Mouse (Mus musculus) intestine, embryonic 15.5 days (tissue): ENCODE results near the gene Nfs1. TPM values are rescaled to one million over a fixed set of nuclear protein-coding genes. Genes with fewer than 3 reads are reported as not detected.
"Not testable (repeated sequence)": the region's sequence is repeated elsewhere in the genome, so short reads cannot be mapped to it uniquely, and the experiment has no call there.

Experiments used
- ATAC-seq: fragments of 200-750 bp; cut with Nextera tagmentation; 2 replicates; pipeline ENCODE4 v1.8.0; 2017; ENCODE audit warnings: moderate TSS enrichment, moderate library complexity
- H3K27ac ChIP-seq: fragments of 300-500 bp; sonication (generic); 2 replicates; pipeline ENCODE4 v1.5.1; 2015; ENCODE audit warnings: mild to moderate bottlenecking, inconsistent platforms
- H3K27me3 ChIP-seq: fragments of 300-500 bp; sonication (generic); replicated peaks from 2 replicates; pipeline ENCODE4 v1.6.1; 2015; ENCODE audit warnings: inconsistent platforms
- H3K36me3 ChIP-seq: fragments of 300-500 bp; sonication (generic); 2 replicates; pipeline ENCODE4 v1.6.1; 2015; ENCODE audit warnings: inconsistent platforms
- H3K4me1 ChIP-seq: fragments of 300-500 bp; sonication (generic); replicated peaks from 2 replicates; pipeline ENCODE4 v1.6.1; 2015; ENCODE audit warnings: inconsistent platforms
- H3K4me2 ChIP-seq: fragments of 300-500 bp; sonication (generic); replicated peaks from 2 replicates; pipeline ENCODE4 v1.6.1; 2015; ENCODE audit warnings: mild to moderate bottlenecking, inconsistent platforms
- H3K4me3 ChIP-seq: fragments of 300-500 bp; sonication (generic); replicated peaks from 2 replicates; pipeline ENCODE4 v1.5.1; 2015; ENCODE audit warnings: inconsistent platforms
- H3K9ac ChIP-seq: fragments of 300-500 bp; sonication (generic); 2 replicates; pipeline ENCODE4 v1.6.1; 2015; ENCODE audit warnings: inconsistent platforms
- H3K9me3 ChIP-seq: fragments of 300-500 bp; sonication (generic); 2 replicates; pipeline ENCODE4 v1.6.1; 2016; ENCODE audit warnings: inconsistent platforms
- WGBS: fragments of 180-500 bp; shearing (Covaris S2); methylation state at CpG from one replicate; pipeline ENCODE4 v1.1.7; 2015; 5-methylcytosine and 5-hydroxymethylcytosine counted together
- polyA plus RNA-seq: library from polyadenylated mRNA; unstranded; fragments of >200 nt; fragmentation: Nextera tagmentation; extraction: Ambion mirVana; gene quantifications from 2 replicates; pipeline ENCODE4 v1.2.1, GENCODE M21; 2015

Nfs1 gene
- polyA plus RNA-seq, 1 experiment from 2014 or later, result 62.3 TPM

DNA sequence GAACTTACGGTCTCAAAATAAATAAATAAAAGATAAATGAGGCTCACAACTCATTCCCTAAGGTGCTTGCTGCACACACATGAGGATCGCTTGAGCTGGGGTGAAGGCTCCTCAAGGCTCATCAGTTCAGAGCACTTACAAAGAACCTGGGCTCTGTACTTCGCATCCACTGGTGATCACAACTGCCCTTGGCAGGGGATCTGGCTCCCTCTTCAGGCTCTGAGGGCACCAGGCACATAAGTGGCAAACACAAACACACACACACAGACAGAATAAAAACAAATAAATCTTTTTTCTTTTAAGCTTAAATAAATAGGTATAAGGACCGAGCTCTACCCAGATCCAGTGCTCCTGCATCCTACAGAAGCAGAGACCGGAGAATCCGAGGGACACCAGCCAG lies 8.3 kb downstream of the Nfs1 start:
- no peak overlapping the region for H3K4me2 ChIP-seq
- no peak overlapping the region for H3K9ac ChIP-seq
- no peaks in the 10 kb centered on the region for H3K9me3 ChIP-seq
- H3K27me3 ChIP-seq, result no peaks in the 10 kb centered on the region
- H3K4me3 ChIP-seq, result no peak overlapping the region
- ATAC-seq, result no peak
- H3K36me3 ChIP-seq, result peaks cover 13% of the 10 kb centered on the region; the same call in 1 of the 2 replicates
- H3K27ac ChIP-seq, result no peak overlapping the region
- WGBS, result 87% methylated on average over 6 of the region's 6 CpGs
- H3K4me1 ChIP-seq, result no peaks in the 10 kb centered on the region

DNA sequence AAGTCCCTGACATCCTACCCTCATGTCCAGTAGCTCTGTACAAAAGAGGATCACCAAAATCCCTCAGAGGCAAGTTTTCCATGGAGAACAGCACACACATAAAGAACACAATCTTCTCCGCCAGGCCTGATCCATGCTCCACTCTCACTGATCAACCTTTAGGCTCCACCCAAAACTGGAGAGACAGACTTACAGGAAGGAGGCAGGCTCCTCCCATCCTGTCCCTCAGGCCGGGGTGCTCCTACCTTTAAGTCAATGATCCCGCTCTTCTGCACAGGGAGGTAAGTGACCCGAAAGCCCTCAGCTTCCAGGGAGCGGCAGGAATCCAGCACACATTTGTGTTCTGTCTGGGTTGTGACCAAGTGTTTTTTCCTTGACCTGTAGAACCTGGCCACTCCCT lies 9.8 kb downstream of the Nfs1 start:
- no peak overlapping the region for H3K9ac ChIP-seq
- peaks cover 13% of the 10 kb centered on the region; the same call in 1 of the 2 replicates for H3K36me3 ChIP-seq
- no peaks in the 10 kb centered on the region for H3K9me3 ChIP-seq
- WGBS, result 88% methylated on average over 5 of the region's 5 CpGs
- H3K4me1 ChIP-seq, result no peaks in the 10 kb centered on the region
- ATAC-seq, result no peak
- no peak overlapping the region for H3K27ac ChIP-seq
- no peak overlapping the region for H3K4me2 ChIP-seq
- no peak overlapping the region for H3K4me3 ChIP-seq
- H3K27me3 ChIP-seq, result no peaks in the 10 kb centered on the region

- Histone ChIP-seq H3K9ac (no peak within 1 kb of the TSS), H3K27me3 (no peaks in the 10 kb centered on the region), H3K9me3 (no peaks in the 10 kb centered on the region), H3K4me1 (no peaks in the 10 kb centered on the region), H3K4me3 (no peak within 1 kb of the TSS), H3K4me2 (no peak within 1 kb of the TSS), H3K27ac (no peak within 1 kb of the TSS), H3K36me3 (0 out of 2 replicates have a peak, but pooled peaks cover 7% of the 10 kb centered on the region)
- ATAC-seq, result no peak
- 96% methylated on average over 5 of the region's 5 CpGs for WGBS
Observed at GRCm38 (mm10) chr2:156126992-156127391, 17.0 kb downstream of the Nfs1 start, which contains the start of gene Gm28036. Gm28036 (minus strand) TSS chr2:156127092.

GRCm38 (mm10) chr2:156123731-156124130 lies 20.3 kb downstream of the Nfs1 start:
- H3K4me2 ChIP-seq, result no peak overlapping the region
- no peaks in the 10 kb centered on the region for H3K9me3 ChIP-seq
- H3K4me1 ChIP-seq, result no peaks in the 10 kb centered on the region
- no peak overlapping the region for H3K9ac ChIP-seq
- 87% methylated on average over 5 of the region's 5 CpGs for WGBS
- H3K36me3 ChIP-seq, result 0 out of 2 replicates have a peak, but pooled peaks cover 4% of the 10 kb centered on the region
- no peak overlapping the region for H3K4me3 ChIP-seq
- no peaks in the 10 kb centered on the region for H3K27me3 ChIP-seq
- ATAC-seq, result no peak
- H3K27ac ChIP-seq, result no peak overlapping the region

DNA sequence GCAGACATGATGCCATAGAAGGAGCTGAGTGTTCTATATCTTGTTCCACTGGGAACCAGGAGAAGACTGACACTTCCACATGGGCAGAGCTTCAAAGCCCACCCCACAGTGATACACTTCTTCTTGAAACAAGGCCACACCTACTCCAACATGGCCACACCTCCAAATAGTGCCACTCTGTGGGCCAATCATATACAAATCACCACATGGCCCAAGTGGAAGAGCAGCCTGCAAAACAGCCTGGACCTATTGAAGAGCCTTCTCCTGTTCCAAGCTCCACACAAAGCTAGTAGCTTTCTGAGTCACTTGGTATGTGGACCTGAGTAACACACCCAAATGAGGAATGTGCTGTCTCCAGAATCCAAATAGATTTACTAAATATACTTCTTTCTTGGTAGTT lies 24.4 kb downstream of the Nfs1 start:
- Histone ChIP-seq H3K27me3 (no peaks in the 10 kb centered on the region), H3K9ac (no peak overlapping the region), H3K27ac (no peak overlapping the region), H3K9me3 (no peaks in the 10 kb centered on the region), H3K4me1 (no peaks in the 10 kb centered on the region), H3K36me3 (0 out of 2 replicates have a peak, but pooled peaks cover 4% of the 10 kb centered on the region), H3K4me2 (no peak overlapping the region), H3K4me3 (no peak overlapping the region)
- no peak for ATAC-seq

DNA sequence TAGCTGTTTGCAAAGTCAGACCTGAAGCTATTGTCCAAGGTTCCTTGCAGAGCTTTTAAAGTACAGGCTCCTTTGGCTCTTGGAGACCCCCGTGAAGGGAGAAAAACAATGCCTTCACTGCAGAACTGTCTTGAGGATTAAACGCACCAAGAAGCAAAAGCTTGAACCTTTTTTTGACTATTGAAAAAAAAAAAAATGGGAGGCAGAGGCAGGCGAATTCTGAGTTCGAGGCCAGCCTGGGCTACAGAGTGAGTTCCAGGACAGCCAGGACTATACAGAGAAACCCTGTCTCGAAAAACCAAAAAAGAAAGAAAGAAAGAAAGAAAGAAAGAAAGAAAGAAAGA lies 31.9 kb downstream of the Nfs1 start:
- Histone ChIP-seq H3K4me2 (peak overlapping the region; percentile 55), H3K9ac (peak overlapping the region; percentile 99), H3K4me3 (peak overlapping the region; percentile 90), H3K27ac (0 out of 2 replicates have a peak overlapping the region, but pooled peaks have one; percentile 90)
- not testable (repeated sequence) for H3K9me3 ChIP-seq, H3K36me3 ChIP-seq, H3K27me3 ChIP-seq, H3K4me1 ChIP-seq
- 26% methylated on average over 5 of the region's 5 CpGs for WGBS
- peak; percentile 1; the same call in 1 of the 2 replicates for ATAC-seq

GRCm38 (mm10) chr2:156111358-156112079 lies 32.5 kb downstream of the Nfs1 start, which contains the start of the genes Cpne1 and Rbm12:
Cpne1 (minus strand) TSS chr2:156111965.
Rbm12 (minus strand) TSS chr2:156111978.
- WGBS, result under 1% methylated on average over 74 of the region's 74 CpGs

GRCm38 (mm10) chr2:156110627-156111357 lies 33.2 kb downstream of the Nfs1 start:
- 0 out of 2 replicates have a peak, but pooled peaks cover 9% of the 10 kb centered on the region for H3K4me1 ChIP-seq
- under 1% methylated on average over 16 of the region's 16 CpGs for WGBS
- H3K9ac ChIP-seq, result peak overlapping the region; percentile 99
- ATAC-seq, result peak; percentile 76
- H3K27me3 ChIP-seq, result no peaks in the 10 kb centered on the region
- H3K27ac ChIP-seq, result peak overlapping the region; percentile 90
- H3K36me3 ChIP-seq, result no peaks in the 10 kb centered on the region
- H3K4me3 ChIP-seq, result peak overlapping the region; percentile 90
- no peaks in the 10 kb centered on the region for H3K9me3 ChIP-seq
- H3K4me2 ChIP-seq, result peak overlapping the region; percentile 55

More at GRCm38 (mm10) chr2:156111358-156112079, 32.5 kb downstream of the Nfs1 start, which contains the start of the genes Cpne1 and Rbm12:
- Histone ChIP-seq H3K4me1 (0 out of 2 replicates have a peak, but pooled peaks cover 8% of the 10 kb centered on the region), H3K27me3 (no peaks in the 10 kb centered on the region), H3K9me3 (no peaks in the 10 kb centered on the region), H3K36me3 (no peaks in the 10 kb centered on the region), H3K4me2 (peak within 1 kb of the TSS; percentile 55), H3K9ac (peak within 1 kb of the TSS; percentile 99), H3K4me3 (peak within 1 kb of the TSS; percentile 90), H3K27ac (peak within 1 kb of the TSS; percentile 90)
- peak; percentile 96 for ATAC-seq

GRCm38 (mm10) chr2:156091926-156092325 lies 52.1 kb downstream of the Nfs1 start:
- Histone ChIP-seq H3K9ac (no peak overlapping the region), H3K4me3 (no peak overlapping the region), H3K27ac (no peak overlapping the region), H3K9me3 (no peaks in the 10 kb centered on the region), H3K36me3 (peaks cover 23% of the 10 kb centered on the region), H3K4me2 (no peak overlapping the region), H3K27me3 (no peaks in the 10 kb centered on the region), H3K4me1 (no peaks in the 10 kb centered on the region)
- 75% methylated on average over 5 of the region's 5 CpGs for WGBS
- no peak for ATAC-seq

GRCm38 (mm10) chr2:156089799-156090198 lies 54.2 kb downstream of the Nfs1 start:
- no peak overlapping the region for H3K9ac ChIP-seq
- no peak overlapping the region for H3K27ac ChIP-seq
- peaks cover 6% of the 10 kb centered on the region; the same call in 1 of the 2 replicates for H3K36me3 ChIP-seq
- H3K27me3 ChIP-seq, result no peaks in the 10 kb centered on the region
- WGBS, result 91% methylated on average over 1 of the region's 1 CpGs
- no peaks in the 10 kb centered on the region for H3K9me3 ChIP-seq
- H3K4me3 ChIP-seq, result no peak overlapping the region
- H3K4me1 ChIP-seq, result no peaks in the 10 kb centered on the region
- no peak overlapping the region for H3K4me2 ChIP-seq
- ATAC-seq, result no peak

DNA sequence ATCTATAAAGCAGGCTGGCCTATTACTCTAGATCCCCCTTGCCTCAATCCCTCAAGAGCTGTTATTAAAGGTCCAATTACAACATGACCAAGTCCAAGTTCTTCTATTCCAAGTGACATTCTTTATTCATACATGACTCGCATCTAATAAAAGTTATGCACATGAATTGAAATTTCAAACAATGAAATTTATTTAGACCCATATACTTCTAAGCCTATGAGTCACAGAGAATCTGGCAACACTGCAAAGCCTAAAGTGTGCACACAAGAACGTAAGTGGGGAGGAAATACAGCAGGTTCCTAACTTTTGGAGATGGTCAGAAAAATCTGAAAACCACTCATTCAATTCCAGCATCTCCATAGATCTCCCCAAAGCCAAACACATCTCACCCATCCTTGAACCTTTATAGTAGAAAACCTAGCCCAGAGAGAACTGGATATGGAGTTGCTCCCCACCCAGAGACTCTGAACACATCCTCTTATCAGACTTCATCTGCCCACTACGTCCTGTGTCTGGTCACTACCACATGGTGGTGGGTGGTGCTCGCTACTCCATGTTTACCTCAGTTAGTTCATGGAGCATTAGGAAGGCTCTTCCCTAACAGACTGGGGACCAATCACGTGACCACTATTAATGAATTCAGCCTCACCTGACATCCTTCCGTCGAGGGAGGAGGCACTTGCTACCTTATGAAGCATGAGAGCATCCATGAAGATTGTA lies 56.4 kb downstream of the Nfs1 start:
- Histone ChIP-seq H3K4me1 (no peaks in the 10 kb centered on the region), H3K27ac (no peak overlapping the region), H3K27me3 (no peaks in the 10 kb centered on the region), H3K4me3 (no peak overlapping the region), H3K9ac (no peak overlapping the region), H3K4me2 (no peak overlapping the region), H3K9me3 (no peaks in the 10 kb centered on the region), H3K36me3 (peaks cover 6% of the 10 kb centered on the region; the same call in 1 of the 2 replicates)
- no peak for ATAC-seq
- 88% methylated on average over 7 of the region's 7 CpGs for WGBS

GRCm38 (mm10) chr2:156084541-156084940 lies 59.4 kb downstream of the Nfs1 start:
- Histone ChIP-seq H3K4me1 (peaks cover 7% of the 10 kb centered on the region; the same call in 1 of the 2 replicates), H3K27me3 (no peaks in the 10 kb centered on the region), H3K9me3 (no peaks in the 10 kb centered on the region), H3K27ac (no peak overlapping the region), H3K9ac (no peak overlapping the region), H3K4me2 (no peak overlapping the region), H3K36me3 (peaks cover 1% of the 10 kb centered on the region; the same call in 1 of the 2 replicates), H3K4me3 (no peak overlapping the region)
- no peak for ATAC-seq
- 85% methylated on average over 3 of the region's 3 CpGs for WGBS
